Mouse (Mus musculus): ENCODE data around the gene Gm20518. TPM values are rescaled to one million over a fixed set of nuclear protein-coding genes. Genes with fewer than 3 reads are reported as not detected.

Gm20518 gene
- polyA plus RNA-seq, 1 experiment from 2014 or later: 0.35 TPM

DNA sequence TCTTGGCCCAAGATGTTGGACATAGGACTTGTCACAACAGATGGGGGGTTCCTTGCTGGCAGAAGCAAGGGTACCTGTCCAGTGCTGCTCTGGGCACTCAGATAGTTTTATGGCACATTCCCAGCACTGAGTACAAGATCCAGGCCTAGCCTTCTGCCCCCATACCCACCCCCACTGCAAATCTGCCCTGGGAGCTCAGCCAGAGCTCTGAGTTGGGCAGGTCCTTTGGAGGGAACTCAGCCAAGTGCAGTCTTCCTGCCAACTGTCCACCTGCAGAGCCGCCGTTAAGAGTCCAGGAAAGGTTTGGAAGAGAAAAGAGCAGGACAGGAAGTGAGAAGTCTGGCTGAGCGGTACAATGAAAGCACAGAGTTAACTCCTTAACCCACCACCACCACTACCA is 1.1 kb upstream of the Gm20518 start:
- Histone ChIP-seq H3K4me1 (peaks cover 26% of the 10 kb centered on the region), H3K9me3 (replicated peaks) (no peaks in the 10 kb centered on the region), H3K36me3 (no peaks in the 10 kb centered on the region), H3K9ac (replicated peaks) (peak overlapping the region; percentile 32; the same call in 1 of the 2 replicates), H3K4me2 (0 out of 2 replicates have a peak overlapping the region, but pooled peaks have one; percentile 85), H3K27me3 (replicated peaks) (no peaks in the 10 kb centered on the region), H3K27ac (replicated peaks) (peak overlapping the region; percentile 82), H3K4me3 (replicated peaks) (no peak overlapping the region)
- 68% methylated on average over 3 of the region's 3 CpGs for WGBS
- ATAC-seq (ENCODE audit: low FRiP score): no peak

DNA sequence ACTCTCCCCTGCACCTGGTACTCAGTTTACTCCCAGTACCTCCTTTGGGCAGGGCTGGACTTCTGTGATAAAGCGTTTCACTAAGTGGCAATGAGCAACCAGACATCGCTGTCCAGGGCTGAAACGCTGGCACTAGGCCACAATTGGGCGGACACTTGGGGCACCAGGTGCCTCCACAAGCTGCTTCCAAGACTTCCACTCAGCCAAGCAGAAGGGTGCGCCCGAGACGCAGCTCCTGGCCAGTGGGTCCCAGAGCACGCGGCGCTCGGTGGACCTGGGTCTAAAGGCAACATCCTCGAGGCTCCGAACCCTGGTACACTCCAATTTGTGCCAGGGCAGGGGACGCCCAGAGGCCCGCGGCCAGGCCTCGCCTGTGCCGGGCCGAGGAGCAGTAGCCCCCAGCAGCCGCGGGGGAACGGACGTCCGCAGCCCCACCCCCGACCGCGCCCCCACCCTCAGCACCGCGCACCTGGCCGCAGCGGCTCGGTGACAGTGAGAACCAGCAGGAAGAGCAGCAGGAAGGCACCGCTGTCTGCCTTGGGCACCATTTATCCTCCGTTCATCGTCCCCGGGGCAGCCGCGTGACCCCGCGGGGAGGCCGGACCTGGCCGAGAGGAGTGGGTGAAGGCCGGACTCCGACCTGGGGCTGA is 429 bp downstream of the Gm20518 start:
- Histone ChIP-seq H3K4me1 (peaks cover 32% of the 10 kb centered on the region), H3K4me3 (replicated peaks) (peak overlapping the region; percentile 80), H3K27ac (replicated peaks) (peak overlapping the region; percentile 97), H3K4me2 (peak overlapping the region; percentile 85), H3K9me3 (replicated peaks) (no peaks in the 10 kb centered on the region), H3K36me3 (no peaks in the 10 kb centered on the region), H3K9ac (replicated peaks) (peak overlapping the region; percentile 100), H3K27me3 (replicated peaks) (no peaks in the 10 kb centered on the region)
- ATAC-seq (ENCODE audit: low FRiP score): peak; percentile 70
- WGBS: under 1% methylated on average over 44 of the region's 44 CpGs

GRCm38 (mm10) chr16:17890342-17890727 is 1.1 kb downstream of the Gm20518 start:
- 37% methylated on average over 2 of the region's 2 CpGs for WGBS
- H3K4me3 ChIP-seq (replicated peaks): peak overlapping the region; percentile 80
- H3K36me3 ChIP-seq: no peaks in the 10 kb centered on the region
- H3K4me1 ChIP-seq: peaks cover 39% of the 10 kb centered on the region
- no peak for ATAC-seq (ENCODE audit: low FRiP score)
- peak overlapping the region; percentile 85 for H3K4me2 ChIP-seq
- H3K9me3 ChIP-seq (replicated peaks): no peaks in the 10 kb centered on the region
- H3K27ac ChIP-seq (replicated peaks): 0 out of 2 replicates have a peak overlapping the region, but pooled peaks have one; percentile 97
- no peaks in the 10 kb centered on the region for H3K27me3 ChIP-seq (replicated peaks)
- peak overlapping the region; percentile 100 for H3K9ac ChIP-seq (replicated peaks)

DNA sequence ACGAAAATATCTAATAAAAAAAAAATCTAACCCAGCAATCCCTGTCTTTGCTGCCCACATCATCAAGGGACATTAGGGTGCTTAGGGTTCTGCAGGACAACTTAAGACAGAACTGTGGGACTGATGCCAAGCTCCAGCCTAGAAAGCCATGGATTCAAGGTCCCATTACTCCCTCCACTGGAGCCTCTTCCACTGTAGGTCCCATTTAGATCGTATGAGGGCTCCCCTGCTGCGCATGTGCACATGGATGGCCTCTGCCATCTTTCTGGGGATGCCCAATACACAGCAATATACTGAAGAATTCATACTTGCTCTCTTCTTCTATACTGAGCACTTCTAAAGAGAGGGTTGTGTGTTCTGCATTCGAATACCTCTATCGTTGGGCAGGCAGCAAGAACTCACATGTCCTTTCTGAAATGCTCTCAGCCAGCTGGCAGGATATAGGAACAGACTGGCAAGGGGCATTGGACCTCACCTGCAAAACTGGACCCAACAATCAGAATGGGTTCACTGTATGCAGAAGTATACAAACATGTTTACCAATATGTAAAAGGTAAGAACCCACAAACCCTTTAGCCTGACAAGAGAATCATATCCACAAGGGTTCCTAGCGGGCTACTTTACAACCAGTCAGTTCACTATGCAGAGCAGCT is 1.7 kb downstream of the Gm20518 start:
- ATAC-seq (ENCODE audit: low FRiP score): no peak
- peaks cover 41% of the 10 kb centered on the region for H3K4me1 ChIP-seq
- H3K27ac ChIP-seq (replicated peaks): 0 out of 2 replicates have a peak overlapping the region, but pooled peaks have one; percentile 9
- no peaks in the 10 kb centered on the region for H3K9me3 ChIP-seq (replicated peaks)
- peak overlapping the region; percentile 100 for H3K9ac ChIP-seq (replicated peaks)
- H3K36me3 ChIP-seq: no peaks in the 10 kb centered on the region
- no peaks in the 10 kb centered on the region for H3K27me3 ChIP-seq (replicated peaks)
- H3K4me2 ChIP-seq: peak overlapping the region; percentile 85
- peak overlapping the region; percentile 80 for H3K4me3 ChIP-seq (replicated peaks)
- WGBS: 81% methylated on average over 6 of the region's 6 CpGs

GRCm38 (mm10) chr16:17884116-17884515 is 7.4 kb downstream of the Gm20518 start:
- no peaks in the 10 kb centered on the region for H3K36me3 ChIP-seq
- no peak for ATAC-seq (ENCODE audit: low FRiP score)
- H3K27me3 ChIP-seq (replicated peaks): no peaks in the 10 kb centered on the region
- WGBS: 88% methylated on average over 6 of the region's 6 CpGs
- H3K9me3 ChIP-seq (replicated peaks): no peaks in the 10 kb centered on the region
- H3K27ac ChIP-seq (replicated peaks): no peak overlapping the region
- no peak overlapping the region for H3K4me2 ChIP-seq
- no peak overlapping the region for H3K9ac ChIP-seq (replicated peaks)
- H3K4me3 ChIP-seq (replicated peaks): no peak overlapping the region
- peaks cover 18% of the 10 kb centered on the region for H3K4me1 ChIP-seq

GRCm38 (mm10) chr16:17882196-17882595 is 9.3 kb downstream of the Gm20518 start:
- ATAC-seq (ENCODE audit: low FRiP score): no peak
- Histone ChIP-seq H3K4me3 (replicated peaks) (no peak overlapping the region), H3K27me3 (replicated peaks) (no peaks in the 10 kb centered on the region), H3K27ac (replicated peaks) (no peak overlapping the region), H3K9ac (replicated peaks) (no peak overlapping the region), H3K9me3 (replicated peaks) (no peaks in the 10 kb centered on the region), H3K36me3 (0 out of 2 replicates have a peak, but pooled peaks cover 2% of the 10 kb centered on the region), H3K4me1 (peaks cover 18% of the 10 kb centered on the region), H3K4me2 (no peak overlapping the region)

- Histone ChIP-seq H3K9me3 (replicated peaks) (no peaks in the 10 kb centered on the region), H3K36me3 (0 out of 2 replicates have a peak, but pooled peaks cover 3% of the 10 kb centered on the region), H3K27me3 (replicated peaks) (no peaks in the 10 kb centered on the region), H3K4me3 (replicated peaks) (no peak overlapping the region), H3K9ac (replicated peaks) (no peak overlapping the region), H3K4me2 (no peak overlapping the region), H3K4me1 (0 out of 2 replicates have a peak, but pooled peaks cover 3% of the 10 kb centered on the region), H3K27ac (replicated peaks) (no peak overlapping the region)
- no peak for ATAC-seq (ENCODE audit: low FRiP score)
- WGBS: 93% methylated on average over 4 of the region's 4 CpGs
Observed at GRCm38 (mm10) chr16:17879571-17879970, 11.9 kb downstream of the Gm20518 start.

DNA sequence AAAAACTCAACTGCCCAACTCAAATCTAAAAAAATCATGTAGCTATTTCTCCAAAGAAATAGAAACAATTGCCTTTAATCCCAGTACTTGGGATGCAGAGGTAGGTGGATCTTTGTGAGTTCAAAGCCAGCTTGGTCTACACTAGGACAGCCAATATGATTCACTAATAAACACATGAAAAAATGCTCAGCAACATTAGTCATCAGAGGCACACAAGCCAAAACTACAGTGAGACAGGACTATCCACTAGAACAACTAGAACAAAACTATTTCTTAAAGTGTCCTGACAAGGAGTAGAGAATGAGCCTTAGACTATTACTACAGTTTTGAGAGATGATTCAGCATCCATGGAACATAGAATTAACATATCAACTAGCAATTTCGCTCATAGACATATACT is 15.4 kb downstream of the Gm20518 start:
- Histone ChIP-seq H3K9ac (replicated peaks) (no peak overlapping the region), H3K27me3 (replicated peaks) (no peaks in the 10 kb centered on the region), H3K27ac (replicated peaks) (no peak overlapping the region), H3K4me1 (0 out of 2 replicates have a peak, but pooled peaks cover under 1% of the 10 kb centered on the region), H3K4me2 (no peak overlapping the region), H3K36me3 (peaks cover 18% of the 10 kb centered on the region), H3K4me3 (replicated peaks) (no peak overlapping the region), H3K9me3 (replicated peaks) (no peaks in the 10 kb centered on the region)
- ATAC-seq (ENCODE audit: low FRiP score): no peak
- WGBS: 95% methylated on average over 1 of the region's 1 CpGs

DNA sequence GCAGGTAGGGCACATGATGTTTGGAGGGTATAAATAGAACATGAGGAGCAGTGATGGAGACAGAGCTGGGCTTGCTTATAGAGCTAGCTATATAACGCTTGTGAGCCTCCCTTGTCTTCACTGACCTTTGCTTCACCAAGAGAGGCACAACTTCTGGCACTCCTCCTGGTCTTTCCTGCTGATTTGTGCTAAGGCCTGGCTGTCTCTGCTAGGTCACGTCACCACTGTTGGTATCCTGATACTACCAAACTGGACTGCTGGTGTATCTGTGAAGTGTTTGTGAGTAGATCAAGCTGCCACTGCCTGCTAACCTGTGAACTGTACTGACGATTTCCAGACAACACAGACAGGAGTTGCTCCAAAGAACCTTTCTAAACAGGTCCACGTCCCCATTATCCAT is 16.3 kb downstream of the Gm20518 start:
- Histone ChIP-seq H3K4me3 (replicated peaks) (no peak overlapping the region), H3K27me3 (replicated peaks) (no peaks in the 10 kb centered on the region), H3K4me2 (no peak overlapping the region), H3K4me1 (no peaks in the 10 kb centered on the region), H3K9ac (replicated peaks) (no peak overlapping the region), H3K27ac (replicated peaks) (no peak overlapping the region), H3K9me3 (replicated peaks) (no peaks in the 10 kb centered on the region), H3K36me3 (peaks cover 25% of the 10 kb centered on the region)
- 92% methylated on average over 4 of the region's 4 CpGs for WGBS
- no peak for ATAC-seq (ENCODE audit: low FRiP score)

DNA sequence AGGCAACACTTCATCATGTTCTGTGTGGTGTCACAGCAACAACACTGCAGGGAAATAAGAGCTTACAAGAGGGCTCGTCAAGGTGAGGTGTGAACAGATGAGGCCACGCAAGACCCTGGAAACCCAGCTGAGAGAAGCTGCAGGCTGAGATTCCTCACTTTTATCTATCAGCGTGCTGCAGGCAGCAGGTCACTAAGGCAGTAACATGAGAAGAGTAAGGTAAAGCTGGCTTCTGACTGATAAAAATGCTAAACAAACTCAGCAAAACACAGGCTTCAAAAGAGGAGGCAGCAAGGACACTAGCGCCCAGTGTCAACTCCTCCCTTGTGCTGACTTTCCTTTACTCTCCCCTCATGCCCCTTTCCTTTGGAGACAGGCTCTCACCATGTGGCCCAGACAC is 18.5 kb downstream of the Gm20518 start:
- H3K27ac ChIP-seq (replicated peaks): no peak overlapping the region
- H3K4me3 ChIP-seq (replicated peaks): no peak overlapping the region
- no peak overlapping the region for H3K4me2 ChIP-seq
- H3K9ac ChIP-seq (replicated peaks): no peak overlapping the region
- WGBS: 81% methylated on average over 4 of the region's 4 CpGs
- H3K9me3 ChIP-seq (replicated peaks): no peaks in the 10 kb centered on the region
- peaks cover 35% of the 10 kb centered on the region for H3K36me3 ChIP-seq
- no peak for ATAC-seq (ENCODE audit: low FRiP score)
- no peaks in the 10 kb centered on the region for H3K4me1 ChIP-seq
- H3K27me3 ChIP-seq (replicated peaks): no peaks in the 10 kb centered on the region

- Histone ChIP-seq H3K27ac (replicated peaks) (no peak overlapping the region), H3K4me1 (no peaks in the 10 kb centered on the region), H3K4me2 (no peak overlapping the region), H3K9me3 (replicated peaks) (no peaks in the 10 kb centered on the region), H3K4me3 (replicated peaks) (no peak overlapping the region), H3K27me3 (replicated peaks) (no peaks in the 10 kb centered on the region), H3K36me3 (peaks cover 32% of the 10 kb centered on the region), H3K9ac (replicated peaks) (no peak overlapping the region)
- ATAC-seq (ENCODE audit: low FRiP score): no peak
- 86% methylated on average over 5 of the region's 5 CpGs for WGBS
Observed at GRCm38 (mm10) chr16:17871248-17871647, 20.2 kb downstream of the Gm20518 start.

GRCm38 (mm10) chr16:17865770-17866169 is 25.7 kb downstream of the Gm20518 start:
- 59% methylated on average over 6 of the region's 6 CpGs for WGBS
- no peak for ATAC-seq (ENCODE audit: low FRiP score)
- H3K4me2 ChIP-seq: no peak overlapping the region
- peaks cover 21% of the 10 kb centered on the region for H3K36me3 ChIP-seq
- no peaks in the 10 kb centered on the region for H3K27me3 ChIP-seq (replicated peaks)
- H3K27ac ChIP-seq (replicated peaks): no peak overlapping the region
- no peak overlapping the region for H3K9ac ChIP-seq (replicated peaks)
- no peak overlapping the region for H3K4me3 ChIP-seq (replicated peaks)
- no peaks in the 10 kb centered on the region for H3K9me3 ChIP-seq (replicated peaks)
- H3K4me1 ChIP-seq: no peaks in the 10 kb centered on the region
